Mouse (Mus musculus) stomach, embryonic 14.5 days (tissue): Measurements from ENCODE around the gene Slc5a5. TPM values are rescaled to one million over a fixed set of nuclear protein-coding genes. Genes with fewer than 3 reads are reported as not detected.
A peak's percentile ranks its signal among the peaks of the same experiment; 100 is the strongest.

Source experiments
- ATAC-seq: fragments of 200-750 bp; cut with Nextera tagmentation; 2 replicates; pipeline ENCODE4 v1.8.0; 2017; ENCODE audit warnings: low read depth, moderate TSS enrichment; ENCODE audit not compliant: insufficient number of reproducible peaks, insufficient read depth, low FRiP score
- H3K27ac ChIP-seq: fragments of 300-500 bp; sonication (generic); 2 replicates; pipeline ENCODE4 v1.5.1; 2014; ENCODE audit warnings: mild to moderate bottlenecking, low read length, moderate library complexity, mixed read lengths
- H3K27me3 ChIP-seq: fragments of 300-500 bp; sonication (generic); 2 replicates; pipeline ENCODE4 v1.6.1; 2014; ENCODE audit warnings: low read length, control low read depth, mixed read lengths; ENCODE audit not compliant: control insufficient read depth, insufficient read depth
- H3K36me3 ChIP-seq: fragments of 300-500 bp; sonication (generic); 2 replicates; pipeline ENCODE4 v1.6.1; 2014; ENCODE audit warnings: mild to moderate bottlenecking, control low read depth, low read length, moderate library complexity, mixed read lengths; ENCODE audit not compliant: control insufficient read depth, insufficient read depth
- H3K4me1 ChIP-seq: fragments of 300-500 bp; sonication (generic); 2 replicates; pipeline ENCODE4 v1.6.1; 2014; ENCODE audit warnings: low read length, control low read depth, mixed read lengths; ENCODE audit not compliant: control insufficient read depth, insufficient read depth
- H3K4me2 ChIP-seq: fragments of 300-500 bp; sonication (generic); replicated peaks from 2 replicates; pipeline ENCODE4 v1.6.1; 2014; ENCODE audit warnings: low read depth, low read length, control low read depth
- H3K4me3 ChIP-seq: fragments of 300-500 bp; sonication (generic); 2 replicates; pipeline ENCODE4 v1.5.1; 2014; ENCODE audit warnings: low read depth, low read length, control low read depth
- H3K9ac ChIP-seq: fragments of 300-500 bp; sonication (generic); replicated peaks from 2 replicates; pipeline ENCODE4 v1.6.1; 2014; ENCODE audit warnings: low read depth, mild to moderate bottlenecking, control low read depth, low read length, moderate library complexity, mixed read lengths
- H3K9me3 ChIP-seq: fragments of 300-500 bp; sonication (generic); 2 replicates; pipeline ENCODE4 v1.6.1; 2016; ENCODE audit warnings: low read depth, low read length, control low read depth; ENCODE audit not compliant: control insufficient read depth
- WGBS: fragments of 180-500 bp; shearing (Covaris S2); extraction: QIAGEN DNeasy Blood & Tissue Kit; methylation state at CpG from one replicate; pipeline ENCODE4 v1.1.7; 2014; 5-methylcytosine and 5-hydroxymethylcytosine counted together
- polyA plus RNA-seq: library from polyadenylated mRNA; unstranded; fragments of >200 nt; fragmentation: Nextera tagmentation; extraction: Ambion mirVana; gene quantifications from 2 replicates; pipeline ENCODE4 v1.2.1, GENCODE M21; 2014

Gene Slc5a5
- polyA plus RNA-seq, 1 experiment from 2014 or later = 4.2 TPM

DNA sequence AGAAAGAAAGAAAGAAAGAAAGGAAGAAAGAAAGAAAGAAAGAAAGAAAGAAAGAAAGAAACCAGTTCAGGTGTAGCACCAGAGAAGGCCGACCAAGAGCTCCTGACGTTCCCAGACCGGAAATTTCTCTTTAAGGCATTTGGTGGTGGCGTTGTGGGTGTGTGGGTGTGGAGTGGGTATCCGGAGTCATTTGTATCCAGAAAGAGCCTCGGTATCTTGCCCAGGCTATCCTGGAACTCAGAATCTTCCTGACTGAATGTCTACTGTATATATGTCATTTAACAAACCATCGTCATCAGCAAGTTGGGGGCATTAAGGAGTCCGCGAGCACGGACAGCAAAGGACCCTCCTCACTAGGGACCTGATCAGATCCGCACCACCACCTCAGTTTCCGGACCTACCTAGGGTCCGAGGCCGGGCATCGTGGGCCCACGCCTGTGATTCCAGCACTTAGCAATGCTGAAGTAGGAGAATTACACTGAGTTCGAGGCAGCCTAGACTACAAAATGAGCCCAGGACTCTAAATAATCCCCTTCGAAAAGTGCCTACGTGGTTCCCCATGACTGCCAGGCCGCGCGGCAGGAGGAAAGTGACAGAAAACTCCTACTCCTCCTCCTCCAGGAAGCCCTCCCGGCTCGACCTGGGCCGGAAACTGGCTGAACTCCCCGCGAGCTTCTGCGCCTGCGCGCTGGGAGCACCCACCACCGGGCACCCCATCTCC is 19.8 kb downstream of the Slc5a5 start:
- Histone ChIP-seq H3K4me2 (peak overlapping the region; percentile 88), H3K27me3 (no peaks in the 10 kb centered on the region), H3K27ac (peak overlapping the region; percentile 81), H3K4me1 (peaks cover 15% of the 10 kb centered on the region), H3K36me3 (0 out of 2 replicates have a peak, but pooled peaks cover 2% of the 10 kb centered on the region), H3K9ac (peak overlapping the region; percentile 72), H3K9me3 (no peaks in the 10 kb centered on the region), H3K4me3 (peak overlapping the region; percentile 80)
- WGBS = 4% methylated on average over 31 of the region's 31 CpGs
- no peak for ATAC-seq

DNA sequence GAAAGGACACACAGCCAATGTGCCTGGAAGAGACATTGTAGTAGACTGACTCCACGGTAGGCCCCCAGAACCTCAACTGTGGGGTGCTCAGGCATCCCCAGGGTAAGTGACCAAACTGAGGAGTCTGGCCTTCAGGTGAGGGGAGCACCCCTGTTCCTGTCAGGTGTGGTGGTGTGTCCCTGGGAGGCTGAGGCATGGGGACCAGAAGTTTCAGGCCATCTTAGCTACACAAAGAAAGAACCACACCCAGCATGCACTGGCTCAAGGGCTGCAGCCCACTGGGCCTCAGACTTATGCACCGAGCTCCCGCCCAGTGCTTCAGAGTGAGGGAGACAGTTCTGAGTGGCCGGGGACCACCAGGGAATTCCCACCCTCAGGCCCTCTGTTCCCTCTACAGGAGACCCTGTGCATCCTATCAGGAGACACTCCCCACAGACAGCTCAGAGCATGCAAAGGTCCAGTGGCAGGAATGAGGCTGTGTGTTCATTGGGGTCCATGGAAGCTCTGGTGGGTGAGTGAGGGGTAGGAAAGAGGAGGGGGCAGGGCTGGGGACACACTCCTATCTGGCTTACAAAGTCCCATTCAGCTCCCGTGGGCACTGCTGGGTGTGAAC is 21.3 kb downstream of the Slc5a5 start:
- H3K4me2 ChIP-seq = no peak overlapping the region
- H3K9ac ChIP-seq = no peak overlapping the region
- no peak overlapping the region for H3K27ac ChIP-seq
- H3K4me3 ChIP-seq = no peak overlapping the region
- peaks cover 19% of the 10 kb centered on the region for H3K4me1 ChIP-seq
- H3K9me3 ChIP-seq = no peaks in the 10 kb centered on the region
- 0 out of 2 replicates have a peak, but pooled peaks cover 2% of the 10 kb centered on the region for H3K36me3 ChIP-seq
- WGBS = 85% methylated on average over 5 of the region's 5 CpGs
- ATAC-seq = no peak
- H3K27me3 ChIP-seq = no peaks in the 10 kb centered on the region

DNA sequence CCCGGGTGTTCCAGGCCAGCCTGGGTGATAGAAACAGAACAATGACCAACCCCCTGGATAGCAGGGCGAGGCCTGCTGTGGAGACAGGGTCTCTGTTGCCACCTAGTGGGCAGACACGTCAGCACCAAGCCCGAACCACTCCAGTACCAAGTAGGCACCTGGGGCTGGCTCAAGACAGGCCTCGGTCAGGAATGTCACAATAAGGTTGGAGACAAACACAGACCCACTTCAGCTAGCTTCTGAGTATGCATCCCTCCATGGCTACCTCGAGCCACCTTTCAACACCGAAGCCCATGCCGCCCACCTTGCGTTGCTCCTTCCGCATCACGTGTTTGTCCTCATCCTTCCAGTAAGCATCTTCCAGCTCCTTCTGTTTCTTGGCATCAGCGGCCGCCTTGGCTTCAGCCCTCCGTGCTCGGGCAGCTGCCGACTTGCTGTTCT is 22.9 kb downstream of the Slc5a5 start:
- H3K4me3 ChIP-seq = no peak overlapping the region
- no peak overlapping the region for H3K27ac ChIP-seq
- H3K4me2 ChIP-seq = no peak overlapping the region
- H3K9me3 ChIP-seq = no peaks in the 10 kb centered on the region
- H3K27me3 ChIP-seq = no peaks in the 10 kb centered on the region
- H3K9ac ChIP-seq = no peak overlapping the region
- ATAC-seq = 0 out of 2 replicates have a peak, but pooled peaks have one; percentile 11
- WGBS = 51% methylated on average over 16 of the region's 16 CpGs
- H3K36me3 ChIP-seq = 0 out of 2 replicates have a peak, but pooled peaks cover 2% of the 10 kb centered on the region
- H3K4me1 ChIP-seq = peaks cover 28% of the 10 kb centered on the region

DNA sequence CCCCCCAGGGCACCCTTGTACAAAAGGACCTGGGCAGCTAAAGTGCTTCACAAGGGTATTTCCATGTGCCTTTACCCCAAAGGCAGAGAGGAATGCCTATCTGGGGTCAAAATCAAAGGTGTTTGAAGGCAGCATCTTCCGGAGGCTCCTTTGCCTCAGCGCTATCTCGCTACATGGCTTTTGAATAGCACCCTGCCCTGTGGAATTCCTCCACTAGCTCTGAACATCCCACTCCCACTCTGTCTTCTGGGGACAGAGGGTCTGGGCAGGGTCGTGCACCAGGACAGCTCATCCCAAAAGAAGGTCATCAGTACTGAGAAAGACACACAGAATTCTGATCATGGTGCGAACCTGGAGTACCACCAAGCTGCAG is 23.4 kb downstream of the Slc5a5 start:
- no peaks in the 10 kb centered on the region for H3K9me3 ChIP-seq
- peak overlapping the region; percentile 36; the same call in 1 of the 2 replicates for H3K4me2 ChIP-seq
- peaks cover 32% of the 10 kb centered on the region for H3K4me1 ChIP-seq
- no peaks in the 10 kb centered on the region for H3K27me3 ChIP-seq
- 39% methylated on average over 5 of the region's 5 CpGs for WGBS
- ATAC-seq = no peak
- 0 out of 2 replicates have a peak, but pooled peaks cover 2% of the 10 kb centered on the region for H3K36me3 ChIP-seq
- H3K4me3 ChIP-seq = 0 out of 2 replicates have a peak overlapping the region, but pooled peaks have one; percentile 16
- H3K27ac ChIP-seq = no peak overlapping the region
- H3K9ac ChIP-seq = no peak overlapping the region

DNA sequence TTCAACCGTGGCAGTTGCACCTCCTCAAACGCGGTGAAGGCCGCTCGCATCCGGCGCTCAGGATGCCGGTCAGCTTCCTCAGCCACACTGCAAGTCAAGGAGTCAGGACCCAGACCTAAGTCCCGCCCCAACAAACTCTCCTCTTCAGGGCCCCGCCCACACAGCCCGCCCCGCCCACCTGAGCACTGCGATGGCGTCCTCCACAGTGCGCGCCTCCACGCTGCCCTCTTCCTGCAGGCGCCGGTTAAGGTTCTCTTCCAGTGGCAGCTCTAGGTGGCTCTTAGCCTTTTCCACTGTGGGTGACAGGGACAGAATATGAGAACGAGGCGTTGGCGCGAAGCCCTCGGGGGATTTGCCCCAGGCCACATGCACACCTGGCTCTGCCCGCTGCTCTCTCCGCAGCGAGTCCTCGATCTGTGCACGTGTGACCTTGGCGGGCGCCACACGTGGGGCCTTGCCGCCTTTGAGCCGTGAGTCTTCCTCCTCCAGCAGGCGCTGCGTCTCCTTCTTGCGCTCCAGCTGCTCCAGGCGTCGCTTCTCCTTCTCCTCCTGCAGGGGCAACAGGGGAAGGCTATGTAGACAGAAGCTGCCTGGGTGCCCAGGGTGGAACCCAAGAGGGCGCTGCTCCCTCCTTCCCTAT is 23.9 kb downstream of the Slc5a5 start:
- WGBS = 21% methylated on average over 40 of the region's 40 CpGs
- peak overlapping the region; percentile 36 for H3K4me2 ChIP-seq
- H3K4me3 ChIP-seq = 0 out of 2 replicates have a peak overlapping the region, but pooled peaks have one; percentile 16
- 0 out of 2 replicates have a peak, but pooled peaks cover 2% of the 10 kb centered on the region for H3K36me3 ChIP-seq
- no peaks in the 10 kb centered on the region for H3K27me3 ChIP-seq
- H3K9ac ChIP-seq = 0 out of 2 replicates have a peak overlapping the region, but pooled peaks have one; percentile 18
- H3K9me3 ChIP-seq = no peaks in the 10 kb centered on the region
- H3K4me1 ChIP-seq = peaks cover 35% of the 10 kb centered on the region
- ATAC-seq = no peak
- 0 out of 2 replicates have a peak overlapping the region, but pooled peaks have one; percentile 30 for H3K27ac ChIP-seq

DNA sequence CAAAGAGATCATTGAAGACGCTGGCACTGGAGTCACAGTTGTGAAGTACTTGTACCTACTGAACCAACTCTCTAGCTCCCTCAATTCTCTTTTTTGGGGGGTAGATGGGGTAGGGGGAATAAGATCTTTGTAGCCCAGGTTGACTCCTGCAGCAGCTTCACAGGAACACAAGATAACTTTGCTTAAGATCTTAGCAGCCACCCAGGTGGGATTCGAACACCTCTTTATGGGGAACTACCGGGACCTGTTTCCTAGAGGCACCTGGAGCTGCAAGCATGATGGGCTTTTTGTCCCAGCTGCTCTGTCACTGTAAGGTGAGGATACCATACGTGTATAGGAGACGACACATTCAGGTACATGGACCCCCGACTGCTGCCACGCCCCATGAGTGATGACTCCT is 26.0 kb downstream of the Slc5a5 start:
- 80% methylated on average over 7 of the region's 7 CpGs for WGBS
- no peak overlapping the region for H3K4me2 ChIP-seq
- H3K36me3 ChIP-seq = 0 out of 2 replicates have a peak, but pooled peaks cover 2% of the 10 kb centered on the region
- H3K9ac ChIP-seq = no peak overlapping the region
- no peak overlapping the region; the same call in 1 of the 2 replicates for H3K27ac ChIP-seq
- no peak overlapping the region for H3K4me3 ChIP-seq
- ATAC-seq = no peak
- H3K9me3 ChIP-seq = no peaks in the 10 kb centered on the region
- H3K4me1 ChIP-seq = peaks cover 37% of the 10 kb centered on the region
- 0 out of 2 replicates have a peak, but pooled peaks cover 7% of the 10 kb centered on the region for H3K27me3 ChIP-seq

DNA sequence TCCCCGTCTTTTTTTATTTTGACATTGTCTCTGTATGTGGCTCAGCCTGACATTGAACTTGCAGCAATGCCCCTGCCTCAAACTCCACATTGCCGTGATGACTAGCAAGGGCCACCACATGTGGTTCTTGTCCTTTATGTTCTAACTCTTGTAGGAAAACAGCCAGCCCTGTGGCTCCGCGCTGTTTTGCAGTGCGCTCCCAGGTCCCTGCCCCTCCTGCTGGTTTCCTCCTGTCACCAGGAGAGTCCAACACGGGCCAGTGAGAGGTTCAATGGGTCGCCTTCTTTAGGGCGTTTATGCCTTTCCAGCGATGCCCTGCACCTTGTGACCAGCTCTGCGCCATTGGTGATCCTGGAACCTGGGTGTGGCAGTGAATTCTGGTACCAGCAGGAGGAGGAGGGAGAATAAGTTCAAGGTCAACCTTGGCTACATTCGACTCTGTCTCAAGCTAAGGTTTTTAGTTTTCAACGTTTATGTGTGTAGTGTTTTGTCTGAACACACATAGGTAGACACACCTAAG is 26.5 kb downstream of the Slc5a5 start:
- 0 out of 2 replicates have a peak overlapping the region, but pooled peaks have one; percentile 18 for H3K9ac ChIP-seq
- 0 out of 2 replicates have a peak, but pooled peaks cover 9% of the 10 kb centered on the region for H3K27me3 ChIP-seq
- peaks cover 37% of the 10 kb centered on the region for H3K4me1 ChIP-seq

More for the DNA sequence above, 26.5 kb downstream of the Slc5a5 start:
- no peaks in the 10 kb centered on the region for H3K9me3 ChIP-seq
- WGBS = 5% methylated on average over 12 of the region's 12 CpGs
- ATAC-seq = peak; percentile 6; the same call in 1 of the 2 replicates
- H3K4me2 ChIP-seq = peak overlapping the region; percentile 78
- H3K27ac ChIP-seq = peak overlapping the region; percentile 73
- 0 out of 2 replicates have a peak, but pooled peaks cover 2% of the 10 kb centered on the region for H3K36me3 ChIP-seq
- peak overlapping the region; percentile 42 for H3K4me3 ChIP-seq
